Mouse (Mus musculus) left cerebral cortex, postnatal 14 days (tissue): ENCODE results near the gene Gm20388. TPM values are rescaled to one million over a fixed set of nuclear protein-coding genes. Genes with fewer than 3 reads are reported as not detected.

Experiments
- DNase-seq, 2 experiments: peaks; one replicate each; pipeline ENCODE4 v3.0.0; 2021 to 2022; ENCODE audit warnings: low spot score in 2 of 2, mixed read lengths in 1 of 2
- intact Hi-C: fragments of 180-260 bp; cut with DNase I; formaldehyde crosslinking; loops from one replicate; pipeline ENCODE4 v1.15.1; 2025
- total RNA-seq, 2 experiments: library from RNA; stranded (reverse); gene quantifications; 2 replicates each; pipeline ENCODE4 v1.2.3; 2021

The Gm20388 gene
- total RNA-seq, 2 experiments from 2014 or later: 2.8 to 7.3 TPM

DNA sequence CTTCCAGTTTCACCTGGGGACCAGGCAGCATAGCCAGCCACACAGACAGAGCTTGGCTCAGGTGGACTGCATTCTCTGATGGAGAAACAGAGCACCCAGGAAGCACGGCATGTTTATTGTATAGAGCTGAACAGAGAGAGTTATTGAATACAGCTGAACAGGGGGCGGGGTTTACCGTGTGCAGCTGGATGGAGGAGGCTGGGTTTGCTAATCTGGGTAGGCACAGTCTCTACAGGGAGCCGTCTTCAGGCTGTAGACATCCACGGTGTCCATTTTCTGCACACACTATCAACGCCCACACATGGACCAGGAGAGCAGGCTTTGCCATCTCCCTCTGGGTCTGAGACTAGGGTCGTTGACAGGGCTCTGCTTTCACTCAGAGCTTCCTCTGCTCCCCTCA is 2363.2 kb downstream of the Gm20388 start:
- intact Hi-C loops: loop anchor here (1.0 to 2.0 kb wide), 2 partner anchors 59 to 97 kb away; no protein-coding TSS in a partner anchor
- DNase-seq: no peak

- intact Hi-C loops: no loop called here
- no peak for DNase-seq
These were observed 2364.2 kb downstream of the Gm20388 start for GRCm38 (mm10) chr8:122274651-122275391.

GRCm38 (mm10) chr8:122276308-122276707 is 2365.7 kb downstream of the Gm20388 start:
- intact Hi-C loops: no loop called here
- DNase-seq: no peak

GRCm38 (mm10) chr8:122277204-122277995 is 2366.8 kb downstream of the Gm20388 start:
- no peak for DNase-seq
- intact Hi-C loops: no loop called here

- no peak for DNase-seq
- intact Hi-C loops: no loop called here
These were observed 2369.5 kb downstream of the Gm20388 start for GRCm38 (mm10) chr8:122280156-122280555.

DNA sequence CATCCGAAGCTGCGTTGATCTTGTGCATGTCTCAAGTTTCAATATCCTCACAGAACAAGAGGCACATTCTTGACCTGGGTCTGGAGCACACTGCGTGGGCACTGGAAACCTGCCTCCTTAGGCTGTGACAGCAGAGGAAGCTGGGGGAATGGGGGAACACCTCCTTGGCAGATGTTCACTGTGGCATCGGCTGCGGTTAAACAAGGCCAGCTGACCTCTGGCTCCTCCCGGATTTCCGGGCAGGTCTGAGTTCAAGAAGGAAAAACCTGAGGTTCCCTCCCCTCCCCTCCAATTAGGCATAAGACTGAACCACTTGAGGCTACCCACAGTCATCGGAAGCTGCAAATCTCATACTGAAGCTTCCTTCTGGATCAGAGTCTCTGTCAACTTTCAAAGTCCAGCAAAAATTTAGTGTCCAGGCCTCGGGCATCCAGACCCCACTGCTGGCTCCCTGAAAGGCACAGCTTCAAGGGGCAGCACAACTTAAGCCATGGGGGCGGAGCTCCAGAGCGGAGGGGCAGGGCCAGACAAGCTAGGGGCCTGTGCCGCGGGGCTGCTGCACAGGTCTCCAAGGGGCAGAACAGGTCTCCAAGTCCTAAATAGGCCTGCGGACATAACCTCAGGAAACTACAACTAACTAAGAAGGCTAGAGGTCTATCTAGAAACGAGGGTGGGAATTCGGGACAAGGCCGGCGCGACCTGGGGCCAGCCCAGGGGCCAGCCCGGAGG is 2370.1 kb downstream of the Gm20388 start:
- intact Hi-C loops: no loop called here
- DNase-seq: no peak

DNA sequence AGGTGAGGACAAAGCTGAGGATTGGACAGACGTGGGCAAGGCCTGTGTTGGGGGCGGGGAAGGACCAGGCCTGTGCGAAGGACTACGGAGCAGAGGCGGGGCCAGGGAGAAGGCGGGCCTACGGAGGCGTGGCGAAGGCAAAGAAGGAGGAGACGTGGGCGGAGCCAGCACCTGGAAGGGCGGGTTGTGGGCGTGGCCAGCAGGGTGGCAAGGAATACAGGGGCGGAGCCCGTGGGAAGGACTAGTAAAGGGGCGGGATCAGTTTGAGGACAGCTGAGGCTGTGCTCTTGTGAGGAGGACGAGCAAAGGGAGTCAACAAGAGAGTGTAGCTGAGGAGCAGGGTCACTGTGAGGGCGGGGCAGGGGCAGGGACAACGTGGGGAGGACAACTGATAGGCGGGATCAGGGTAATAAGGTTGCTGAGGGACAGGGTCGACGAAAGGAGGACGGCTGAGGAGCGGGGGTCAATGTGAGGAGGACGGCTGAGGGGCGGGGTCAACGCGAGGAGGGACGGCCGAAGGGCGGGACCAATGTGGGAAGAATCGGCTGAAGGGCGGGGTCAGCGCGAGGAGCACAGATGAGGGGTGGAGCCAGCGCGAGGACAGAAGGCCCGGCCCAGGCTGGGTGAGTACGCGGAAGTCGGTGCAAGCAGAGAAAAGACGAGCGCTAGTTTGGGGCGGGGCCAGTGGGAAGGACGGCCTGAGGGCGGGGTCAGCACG is 2370.8 kb downstream of the Gm20388 start:
- intact Hi-C loops: no loop called here
- peak; percentile 97 to 99 for DNase-seq

- intact Hi-C loops: no loop called here
- DNase-seq: no peak
These were observed 2371.4 kb downstream of the Gm20388 start, which contains the start of gene Zfpm1 for GRCm38 (mm10) chr8:122282035-122282358. Zfpm1 (plus strand) TSS chr8:122282141.

- intact Hi-C loops: no loop called here
- DNase-seq: no peak
These were observed 2372.1 kb downstream of the Gm20388 start for GRCm38 (mm10) chr8:122282501-122283355.

DNA sequence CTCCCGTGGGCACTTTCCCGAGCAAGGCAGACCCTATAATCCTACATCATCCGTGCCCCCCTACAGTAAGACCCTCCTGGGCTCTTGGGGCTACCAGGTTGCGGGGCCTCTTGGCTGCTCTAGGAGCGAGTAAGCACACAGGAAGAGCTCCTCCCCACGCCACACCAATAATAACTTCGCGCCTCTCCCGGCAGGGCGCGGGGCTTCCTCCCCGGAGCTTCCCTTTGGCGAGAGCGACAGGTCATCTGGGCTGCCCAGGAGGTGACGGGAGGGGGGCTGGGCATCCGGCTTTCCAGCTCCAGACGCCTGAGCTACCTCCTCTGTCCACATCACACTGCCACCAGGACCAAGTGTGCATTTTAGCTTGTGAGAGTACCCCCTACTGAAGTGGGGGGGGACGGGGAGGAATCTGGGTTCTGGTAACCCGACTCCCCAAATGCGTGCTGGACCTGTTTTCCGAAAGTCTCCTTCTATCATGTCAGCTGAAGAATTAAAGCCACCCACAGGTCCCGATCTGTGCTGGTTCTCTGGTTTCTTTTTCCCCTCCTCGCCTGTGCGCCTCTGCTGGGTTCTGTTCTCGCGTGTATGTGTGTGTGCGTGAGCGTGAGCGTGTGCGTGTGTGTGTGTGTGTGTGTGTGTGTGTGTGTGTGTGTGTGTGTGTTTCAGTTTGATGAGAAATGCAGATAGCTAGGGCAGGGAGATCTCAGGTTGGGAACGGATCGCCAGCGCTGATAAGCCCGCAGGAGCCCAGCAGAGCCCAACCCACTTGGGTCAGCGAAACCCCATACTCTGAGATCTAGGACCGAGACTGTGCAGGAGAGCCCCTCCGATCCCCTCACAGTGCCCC is 2372.9 kb downstream of the Gm20388 start:
- DNase-seq: peak; percentile 62 to 87
- intact Hi-C loops: no loop called here

DNA sequence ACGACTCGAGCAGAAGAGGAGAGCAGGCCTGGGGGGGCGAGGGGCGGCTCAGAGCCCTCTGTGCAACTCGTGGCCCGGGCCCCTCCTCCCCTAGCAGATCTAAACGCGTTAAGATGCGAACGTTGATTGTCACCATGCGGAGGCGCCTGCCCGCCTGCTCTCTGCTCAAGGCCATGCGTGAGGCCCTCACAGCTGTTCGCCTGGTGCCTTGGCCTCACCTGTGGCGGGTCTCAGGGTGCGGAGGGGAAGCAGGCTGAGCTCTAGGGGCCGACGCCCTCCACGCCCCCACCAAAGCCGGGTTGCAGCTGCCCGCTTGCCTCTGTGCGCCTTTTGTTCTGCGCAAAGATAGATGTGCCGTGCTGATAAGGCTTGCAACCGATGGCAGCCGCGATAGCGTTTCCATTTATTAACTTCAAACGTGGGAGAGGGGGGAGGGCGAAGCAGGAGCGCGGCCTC is 2373.6 kb downstream of the Gm20388 start:
- intact Hi-C loops: no loop called here
- DNase-seq: peak; percentile 38 to 62

- intact Hi-C loops: no loop called here
- no peak for DNase-seq
These were observed 2374.1 kb downstream of the Gm20388 start for GRCm38 (mm10) chr8:122284659-122285261.

GRCm38 (mm10) chr8:122285727-122286126 is 2375.1 kb downstream of the Gm20388 start:
- intact Hi-C loops: no loop called here

DNA sequence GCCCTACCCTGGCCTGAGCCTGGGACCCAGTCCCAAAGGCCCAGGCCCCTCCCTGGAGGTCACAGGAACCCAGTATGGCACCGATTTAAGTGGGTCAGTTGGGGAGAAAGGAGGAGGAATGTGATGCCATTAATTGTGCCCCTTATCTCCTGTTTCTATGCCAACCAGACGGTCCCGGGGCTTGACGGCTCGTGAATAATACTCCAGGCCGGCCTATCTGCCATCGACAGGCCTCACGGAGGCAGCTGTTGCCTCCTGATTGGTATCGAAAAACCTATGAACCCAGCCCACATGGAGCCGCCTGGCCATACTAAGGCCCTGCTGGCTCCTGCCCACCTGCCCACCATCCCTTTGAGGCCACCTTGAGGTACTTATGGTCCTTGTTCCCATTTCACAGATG is 2376.3 kb downstream of the Gm20388 start:
- no peak for DNase-seq

More at GRCm38 (mm10) chr8:122285727-122286126, 2375.1 kb downstream of the Gm20388 start:
- no peak for DNase-seq

GRCm38 (mm10) chr8:122287742-122288141 is 2377.1 kb downstream of the Gm20388 start:
- no peak for DNase-seq
- intact Hi-C loops: no loop called here

More for the DNA sequence above, 2376.3 kb downstream of the Gm20388 start:
- intact Hi-C loops: no loop called here

- intact Hi-C loops: no loop called here
- DNase-seq: no peak
These were observed 2377.7 kb downstream of the Gm20388 start for GRCm38 (mm10) chr8:122288344-122288743.

DNA sequence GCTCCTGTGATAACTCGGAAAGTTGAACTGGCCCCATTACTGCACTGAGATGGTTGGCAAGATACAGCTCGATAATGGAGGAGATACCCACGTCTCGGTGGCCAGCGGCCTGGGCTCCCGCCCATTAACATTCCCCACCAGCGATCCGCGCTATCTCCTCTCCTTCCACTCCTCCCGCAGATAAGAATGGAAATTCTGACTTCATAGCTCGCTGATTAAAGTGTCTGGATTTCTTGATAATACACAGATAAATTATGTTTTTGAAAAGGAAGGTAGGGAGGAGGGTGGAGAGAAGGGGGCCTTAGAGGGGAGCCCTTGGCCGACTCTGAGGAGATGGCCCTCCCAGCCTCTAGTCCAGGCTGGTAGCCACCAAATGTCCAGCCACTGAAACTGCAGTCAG is 2380.4 kb downstream of the Gm20388 start:
- DNase-seq: no peak
- intact Hi-C loops: no loop called here
